Mouse (Mus musculus) gonadal fat pad, adult 2 months (tissue): ENCODE results near the gene Lrrc66. TPM values are rescaled to one million over a fixed set of nuclear protein-coding genes. Genes with fewer than 3 reads are reported as not detected.

Experiments
- DNase-seq: peaks from one replicate; pipeline ENCODE4 v3.0.0-alpha.2; 2012; ENCODE audit warnings: low read depth
- polyA plus RNA-seq: library from polyadenylated mRNA; depleted of rRNA; stranded (reverse); fragments of >200 nt; gene quantifications from 2 replicates; pipeline ENCODE4 v1.2.3, GENCODE M21; 2012; rRNA removed

Gene Lrrc66
- 0.04 TPM in 1 of 2 replicates, not detected in the other for polyA plus RNA-seq

- DNase-seq: no peak
Observed at GRCm38 (mm10) chr5:73632291-73632690, at the start of gene Lrrc66. Gene Lrrc66, minus strand, starts transcription at chr5:73632526.

GRCm38 (mm10) chr5:73676626-73677025 lies 44.3 kb upstream of the Lrrc66 start:
- DNase-seq: no peak

DNA sequence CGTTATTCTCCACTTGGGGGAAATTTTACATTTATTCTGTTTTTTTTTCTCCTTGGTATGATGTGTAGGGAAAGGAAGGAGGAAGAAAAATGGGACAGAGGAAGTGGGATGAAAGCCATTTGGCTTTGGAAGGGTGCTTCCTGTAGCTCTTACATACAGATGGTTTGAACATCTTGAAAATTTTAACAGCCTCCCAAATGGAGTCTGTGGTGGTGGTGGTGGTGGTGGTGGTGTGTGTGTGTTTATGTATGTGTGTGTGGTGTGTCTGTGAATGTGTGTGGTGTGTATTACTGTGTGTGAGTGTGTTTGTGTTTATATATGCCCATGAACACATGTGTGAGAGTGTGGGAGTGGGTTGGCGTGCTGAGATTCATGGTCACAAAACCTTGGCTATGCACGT lies 43.3 kb upstream of the Lrrc66 start:
- no peak for DNase-seq

- DNase-seq: no peak
Observed at GRCm38 (mm10) chr5:73669386-73669785, 37.1 kb upstream of the Lrrc66 start.

GRCm38 (mm10) chr5:73667877-73668276 lies 35.6 kb upstream of the Lrrc66 start:
- no peak for DNase-seq

DNA sequence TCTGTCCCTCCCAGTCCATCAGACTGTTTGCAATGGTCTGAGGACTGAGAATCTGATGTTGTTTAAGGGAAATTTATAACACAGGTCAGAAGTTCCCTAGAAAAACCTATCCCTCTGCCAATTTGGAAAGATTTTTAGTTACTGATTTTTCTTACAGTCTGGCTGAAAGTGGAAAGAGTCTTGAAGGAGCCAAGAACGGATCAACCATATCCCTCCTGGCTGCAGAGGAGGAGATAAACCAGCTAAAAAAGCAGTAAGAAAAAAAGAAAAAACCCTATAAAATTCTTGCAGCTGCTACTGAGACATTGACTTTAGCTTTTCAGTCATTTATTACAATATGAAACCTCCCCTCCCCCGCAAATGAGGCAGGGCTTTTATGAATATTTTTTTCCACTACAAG lies 34.4 kb upstream of the Lrrc66 start:
- DNase-seq: no peak

- no peak for DNase-seq
Observed at GRCm38 (mm10) chr5:73651855-73652201, 19.5 kb upstream of the Lrrc66 start.

DNA sequence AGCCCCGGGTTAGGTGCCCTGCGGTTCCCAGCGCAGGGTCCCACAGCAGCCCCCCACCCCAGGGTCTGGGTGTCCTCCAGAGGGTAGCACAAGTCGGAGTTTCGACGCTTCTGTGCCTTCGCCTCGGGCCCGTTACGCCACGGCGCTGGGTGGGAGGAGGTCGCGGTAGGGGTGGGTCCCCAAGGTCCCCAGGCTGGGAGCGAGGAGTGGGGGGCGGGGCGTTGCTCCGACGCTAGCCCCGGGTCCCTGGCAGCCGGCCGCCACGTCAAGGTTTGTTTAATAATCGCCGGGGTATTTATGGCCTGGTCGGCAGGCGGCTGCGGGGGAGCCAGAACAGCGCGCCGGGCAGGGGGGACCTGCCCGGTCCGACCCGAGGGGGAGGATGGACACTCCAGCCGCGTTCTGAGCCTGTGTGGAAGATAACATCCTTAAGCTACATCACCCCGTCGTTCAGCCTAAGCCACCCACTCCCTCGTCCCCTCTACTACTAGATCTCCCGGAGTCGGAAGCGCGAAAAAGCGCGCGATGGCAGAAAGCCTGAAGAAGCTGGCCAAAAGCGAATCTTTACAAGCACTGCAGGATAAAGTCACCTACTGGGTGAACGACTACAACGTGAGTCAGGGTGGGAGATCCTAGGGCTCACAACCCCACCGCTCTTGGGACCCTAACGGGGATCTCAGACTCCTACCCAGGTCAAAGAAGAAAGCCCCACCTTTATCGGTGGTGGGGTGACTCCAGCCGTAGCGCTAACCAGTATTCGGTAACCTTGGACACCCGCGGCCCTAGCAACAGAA lies 18.9 kb upstream of the Lrrc66 start, which contains the start of gene Spata18:
Gene Spata18, plus strand, starts transcription at position 319 of the 794 bp plus-strand sequence.
- DNase-seq: no peak

DNA sequence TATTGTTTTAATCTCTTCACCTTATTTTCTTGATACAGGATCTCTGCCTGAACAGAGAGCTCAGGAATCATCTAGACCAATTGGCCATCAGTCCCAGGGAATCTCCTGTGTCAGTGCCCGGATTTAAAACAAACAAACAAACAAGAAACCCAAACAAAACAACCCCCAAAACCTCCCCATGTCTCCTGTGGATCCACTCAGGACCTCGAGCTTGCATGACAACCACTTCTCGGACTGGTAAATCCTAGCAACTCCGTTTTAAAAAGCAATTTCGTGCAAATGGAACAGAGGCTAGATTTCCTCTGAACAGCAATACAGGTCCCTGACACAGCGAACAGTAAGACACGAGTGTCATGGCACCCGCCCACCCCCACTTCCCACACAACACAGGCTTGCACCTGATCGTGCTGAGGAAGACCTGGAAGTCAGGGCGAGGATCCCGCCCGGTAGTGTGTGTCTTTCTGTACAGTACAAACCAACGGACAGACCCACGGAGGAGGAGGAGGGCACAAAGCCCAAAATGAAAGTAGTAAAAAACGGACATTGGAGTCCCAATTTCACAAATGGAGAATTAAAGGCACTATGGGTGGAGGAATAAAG lies 18.1 kb upstream of the Lrrc66 start:
- DNase-seq: no peak

GRCm38 (mm10) chr5:73647261-73647900 lies 15.1 kb upstream of the Lrrc66 start, which contains the start of gene Sgcb:
Gene Sgcb, minus strand, starts transcription at chr5:73647790.
- DNase-seq: no peak

DNA sequence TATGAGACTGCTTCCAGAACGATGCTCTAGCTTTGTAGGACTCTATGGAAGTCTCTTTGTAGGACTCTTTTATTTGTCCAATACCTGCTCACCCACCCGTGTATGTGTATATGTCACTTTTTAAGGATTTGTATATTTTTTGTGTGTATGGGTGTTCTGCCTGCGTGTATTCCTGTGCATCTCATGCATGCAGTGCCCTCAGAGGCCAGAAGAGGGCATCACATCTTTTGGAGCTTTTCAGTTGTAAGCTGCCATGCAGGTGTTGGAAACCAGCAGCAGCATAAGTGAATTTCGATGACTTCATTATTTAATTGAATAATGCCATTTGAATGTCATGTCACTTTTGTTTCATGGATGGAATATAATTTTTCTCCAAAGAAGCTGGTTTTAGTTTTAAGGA lies 9.8 kb upstream of the Lrrc66 start:
- no peak for DNase-seq

GRCm38 (mm10) chr5:73641058-73641457 lies 8.7 kb upstream of the Lrrc66 start:
- no peak for DNase-seq

GRCm38 (mm10) chr5:73637337-73638107 lies 5.2 kb upstream of the Lrrc66 start:
- DNase-seq: no peak

DNA sequence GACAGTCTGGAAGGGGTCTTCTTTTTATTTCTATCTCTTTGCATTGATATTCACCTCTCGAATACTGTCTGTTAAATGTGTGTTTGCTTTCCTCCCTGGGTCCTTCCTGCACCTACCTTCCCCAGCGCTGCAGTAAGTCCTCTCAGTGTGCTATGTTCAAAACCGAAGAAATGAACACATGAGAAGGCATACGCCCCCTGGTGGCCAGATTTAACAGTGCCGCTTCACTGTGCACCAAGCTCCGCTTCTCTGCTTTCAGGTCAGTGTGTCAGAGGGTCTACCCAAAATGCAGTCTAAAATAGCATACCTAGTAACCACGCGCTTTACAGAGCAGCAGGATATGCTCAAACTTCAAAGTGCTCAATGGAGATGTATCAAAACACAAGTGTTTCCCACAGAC lies 815 bp upstream of the Lrrc66 start:
- no peak for DNase-seq

GRCm38 (mm10) chr5:73631001-73631558 lies 1.2 kb downstream of the Lrrc66 start:
- no peak for DNase-seq

DNA sequence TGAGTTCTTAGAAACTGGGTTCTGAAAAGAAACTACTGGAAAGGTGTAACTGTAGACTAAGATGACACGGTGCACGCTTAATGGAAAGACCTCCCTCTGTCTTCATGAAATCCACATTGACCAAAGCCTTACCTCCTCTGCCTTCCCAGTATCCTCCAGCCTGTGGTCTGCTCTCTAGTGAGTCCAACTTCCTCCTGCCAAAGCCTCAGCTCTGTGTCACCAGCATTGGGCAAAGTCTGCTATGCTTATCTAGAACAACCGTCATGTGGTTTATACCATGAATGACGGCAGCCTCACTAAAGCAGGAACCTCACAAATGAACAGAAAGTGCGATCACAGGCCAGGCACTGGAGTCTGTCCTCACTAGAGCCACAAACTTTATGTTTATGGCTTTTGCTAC lies 2.2 kb downstream of the Lrrc66 start:
- no peak for DNase-seq

DNA sequence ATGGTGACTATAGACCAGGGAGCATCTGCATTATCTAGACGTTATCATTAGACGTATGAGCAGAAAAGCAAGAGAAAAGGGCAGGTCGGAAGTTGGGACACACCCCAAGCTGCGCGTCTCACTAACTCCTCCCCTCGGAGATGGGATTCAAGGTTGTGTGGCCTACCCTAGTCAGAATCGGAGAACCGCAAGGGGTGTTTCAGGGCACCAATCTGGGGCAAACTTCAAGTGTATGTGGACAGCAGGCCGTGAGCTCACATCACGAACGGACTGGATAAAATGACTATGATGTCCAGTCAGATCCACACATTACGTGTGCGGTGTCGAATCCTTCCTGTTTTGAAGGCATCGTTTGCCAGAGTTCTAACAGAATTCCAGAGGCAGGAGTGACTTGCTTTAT lies 4.3 kb downstream of the Lrrc66 start:
- no peak for DNase-seq

GRCm38 (mm10) chr5:73627559-73627958 lies 4.8 kb downstream of the Lrrc66 start:
- DNase-seq: no peak

DNA sequence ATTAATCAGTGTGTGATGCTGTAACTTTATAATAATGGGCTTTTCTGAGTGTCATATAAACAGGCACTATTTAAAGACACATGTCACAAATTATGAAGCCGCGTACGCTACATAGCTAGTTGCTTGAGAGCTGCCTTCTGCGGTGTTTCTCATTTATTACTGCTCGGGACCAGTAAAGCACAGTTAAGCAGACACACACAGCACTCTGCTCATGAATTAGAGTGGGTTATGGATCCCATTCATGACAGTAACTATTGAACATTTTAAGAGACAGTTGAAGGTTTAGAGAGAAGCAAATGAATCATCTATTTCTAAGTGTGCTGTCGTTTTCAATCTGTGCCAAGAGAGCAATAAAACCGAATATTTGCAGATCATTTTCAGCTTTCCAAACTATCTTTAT lies 5.5 kb downstream of the Lrrc66 start:
- DNase-seq: no peak

- DNase-seq: no peak
Observed at GRCm38 (mm10) chr5:73625505-73625904, 6.8 kb downstream of the Lrrc66 start.

DNA sequence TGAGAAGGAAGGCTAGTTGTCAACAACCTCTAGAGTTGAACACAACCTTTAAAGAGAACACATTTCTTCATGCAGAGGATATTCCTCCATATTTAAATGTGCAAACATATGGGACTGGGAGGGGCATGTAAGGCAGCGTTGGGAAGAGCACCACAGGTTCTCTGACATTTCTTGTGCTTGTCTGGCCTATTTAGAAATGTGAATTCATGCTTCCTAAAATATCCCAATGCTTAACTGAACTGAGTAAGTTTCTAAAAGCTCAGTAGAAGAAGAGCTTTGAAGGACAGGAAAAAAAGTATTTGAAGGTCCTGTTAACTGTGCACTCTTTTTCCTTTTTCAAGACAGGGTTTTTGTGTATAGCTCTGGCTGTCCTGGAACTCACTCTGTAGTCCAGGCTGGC lies 13.4 kb downstream of the Lrrc66 start:
- no peak for DNase-seq

- no peak for DNase-seq
Observed at GRCm38 (mm10) chr5:73615211-73615610, 17.1 kb downstream of the Lrrc66 start.
